Mouse (Mus musculus) spleen, adult 2 months (tissue): ENCODE data around the gene Commd2.

Experiments used
- CTCF ChIP-seq: fragments of 200-500 bp; IDR thresholded peaks from 2 replicates; pipeline ENCODE4 v1.5.1; 2011; ENCODE audit warnings: mild to moderate bottlenecking, inconsistent platforms; ENCODE audit not compliant: insufficient read depth, insufficient read length, insufficient replicate concordance; ENCODE audit errors: extremely low read depth
- POLR2A ChIP-seq: fragments of 200-500 bp; IDR thresholded peaks from 2 replicates; pipeline ENCODE4 v1.6.1; 2011; ENCODE audit warnings: low read depth, low read length, inconsistent platforms

- TF ChIP-seq POLR2A (no peak), CTCF (no peak)
Observed at GRCm38 (mm10) chr3:57677786-57678185, 26.3 kb upstream of the Commd2 start.
